Mouse (Mus musculus) spleen, postnatal 0 days (tissue): ENCODE results near the gene Gm4869. TPM values are rescaled to one million over a fixed set of nuclear protein-coding genes. Genes with fewer than 3 reads are reported as not detected.

Experiments
- polyA plus RNA-seq: library from polyadenylated mRNA; unstranded; fragments of >200 nt; fragmentation: Nextera tagmentation; extraction: Ambion mirVana; gene quantifications from 2 replicates; pipeline ENCODE4 v1.2.1, GENCODE M21; 2015

The Gm4869 gene
- not detected in 2 replicates for polyA plus RNA-seq

DNA sequence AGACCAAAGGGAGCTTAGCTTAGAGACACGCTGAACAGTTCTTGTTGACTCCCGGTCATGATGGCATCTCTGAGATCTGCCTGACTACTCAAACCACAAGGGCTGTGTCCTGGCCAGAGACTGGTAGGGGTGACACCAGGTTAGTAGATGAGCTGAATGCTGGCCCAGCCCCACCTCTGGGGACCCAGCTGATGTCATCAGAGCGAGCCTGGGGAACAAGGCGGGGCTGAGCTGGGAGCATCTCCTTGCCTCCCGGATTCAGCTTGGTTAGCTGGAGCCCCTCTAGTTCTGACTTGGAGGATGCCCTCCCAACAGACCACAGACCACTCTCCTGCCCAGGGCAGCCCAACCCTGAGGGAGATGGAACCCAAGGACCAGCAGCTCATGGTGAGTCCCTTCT lies at the start of gene Gm4869:
Gm4869 (plus strand) TSS at position 301 of the 400 bp plus-strand sequence.

DNA sequence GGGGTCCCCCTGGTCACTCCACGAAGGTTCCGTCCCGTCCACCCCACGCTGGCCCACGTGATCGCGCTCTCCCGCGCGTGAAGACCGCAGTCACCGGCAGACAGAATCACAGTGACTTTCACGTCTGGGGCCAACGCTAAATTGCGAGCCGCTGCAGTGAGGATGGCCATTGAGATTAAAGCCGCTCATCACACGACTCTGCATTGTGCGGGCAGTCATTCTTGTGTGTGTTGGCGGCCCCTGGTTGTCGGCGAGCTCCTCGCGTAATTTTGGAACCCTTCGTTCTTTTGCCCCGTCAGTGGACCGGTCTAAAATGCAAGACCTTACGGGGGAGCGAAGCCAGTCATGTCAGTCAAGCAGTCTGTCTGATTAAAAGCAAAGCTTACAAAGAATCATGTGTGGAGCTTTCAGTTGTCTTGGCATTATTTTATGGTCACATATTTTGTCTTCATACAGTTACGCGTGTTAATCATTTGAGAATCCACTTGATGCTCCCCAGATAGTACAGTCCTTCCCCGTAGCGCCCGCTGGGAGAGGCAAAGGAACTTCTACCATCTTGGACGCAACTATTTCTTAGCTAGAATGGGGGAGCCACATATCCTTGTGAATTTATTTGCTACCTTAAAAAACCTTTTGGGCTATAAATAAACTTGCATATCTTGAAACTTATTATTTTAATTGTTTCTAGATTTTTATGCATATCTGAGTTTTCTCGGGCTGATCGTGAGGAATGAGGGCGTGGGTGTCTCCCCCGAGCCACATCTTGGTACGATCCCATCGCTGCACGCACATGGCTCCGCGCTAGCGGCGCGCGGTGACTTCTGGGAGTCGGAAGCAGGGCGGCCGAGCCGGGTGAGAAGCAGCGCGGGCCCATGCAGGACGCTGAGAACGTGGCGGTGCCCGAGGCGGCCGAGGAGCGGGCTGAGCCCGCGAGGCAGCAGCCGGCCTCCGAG lies 26.7 kb upstream of the Gm4869 start, which contains the start of gene Eif3b:
Eif3b (plus strand) TSS at position 840 of the 953 bp plus-strand sequence.

DNA sequence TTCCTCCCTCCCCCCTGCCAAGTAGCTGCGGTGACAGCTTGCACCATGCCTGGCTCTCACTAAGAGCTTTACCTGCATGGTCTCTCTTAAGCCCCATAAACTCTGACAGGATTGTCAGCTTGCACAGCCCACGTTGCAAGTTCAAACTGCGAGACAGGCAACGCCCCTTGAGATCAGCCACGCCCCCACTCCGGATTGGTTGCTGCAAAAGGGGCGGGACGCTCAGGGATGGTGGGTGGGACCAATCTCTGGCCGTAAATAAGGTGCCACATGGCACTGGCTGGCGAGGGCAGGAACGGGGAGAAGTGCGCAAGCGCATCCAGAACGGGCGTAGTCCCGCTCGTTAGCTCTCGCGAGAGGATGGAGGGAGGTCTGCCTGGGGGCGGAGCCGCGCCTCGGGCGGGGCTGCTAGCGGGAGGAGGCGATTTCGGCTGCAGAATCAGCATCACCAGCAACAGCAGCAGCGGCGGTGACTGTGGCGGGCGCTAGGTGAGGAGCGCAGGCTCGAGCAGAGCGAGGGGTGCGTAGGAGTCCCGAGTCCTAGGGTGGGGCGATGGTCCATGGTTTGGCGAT lies 59.8 kb downstream of the Gm4869 start, which contains the start of gene Chst12:
Chst12 (plus strand) TSS at position 343 of the 573 bp plus-strand sequence.

Other genes with a start within 250 kb of the Gm4869 start
- 19.6 and 20.8 TPM in 2 replicates for gene Mad1l1, start 124.1 kb upstream of the Gm4869 start, polyA plus RNA-seq
- gene Nudt1, start 124.0 kb upstream of the Gm4869 start, polyA plus RNA-seq = 30.8 and 32.4 TPM in 2 replicates
- 10.1 and 11.0 TPM in 2 replicates for gene Mrm2, start 113.7 kb upstream of the Gm4869 start, polyA plus RNA-seq
- 9.1 and 10.0 TPM in 2 replicates for gene Snx8, start 56.4 kb upstream of the Gm4869 start, polyA plus RNA-seq
- 66.4 and 73.4 TPM in 2 replicates for gene Eif3b, start 26.3 kb upstream of the Gm4869 start, polyA plus RNA-seq
- 14.2 and 19.5 TPM in 2 replicates for gene Chst12, start 59.9 kb downstream of the Gm4869 start, polyA plus RNA-seq
- 0.42 TPM in 1 of 2 replicates, not detected in the other for gene Grifin, start 119.4 kb downstream of the Gm4869 start, polyA plus RNA-seq
- 14.0 and 18.7 TPM in 2 replicates for gene Lfng, start 161.7 kb downstream of the Gm4869 start, polyA plus RNA-seq
- gene Ttyh3, start 203.4 kb downstream of the Gm4869 start, polyA plus RNA-seq = 11.5 and 13.7 TPM in 2 replicates